Comparison of ENCODE assay signal across 20 mouse cellular contexts in genomic region chr2:132129247-132129646, GRCm38 (mm10).
"Had no signal": no experiment of that assay in that cellular context is flagged by ENCODE, and none has a peak within 500 bp of the region (broad histone marks: within the 10 kb centered on the region; RNA-seq: fewer than 3 reads in every experiment).

No protein-coding gene starts in this region.

- DNase-seq: cerebellum, adult 9-10 months; cerebellum, adult 9-11 months; cerebellum, postnatal 10 days; cerebellum, postnatal 14 days; cerebellum, postnatal 25 days; cerebellum, postnatal 36 days; embryo, embryonic 11 days; forebrain, postnatal 0 days; gastrocnemius, adult 2 months; gastrocnemius, postnatal 10 days; gastrocnemius, postnatal 14 days; gastrocnemius, postnatal 25 days; gastrocnemius, postnatal 36 days; heart, adult 11 months; heart, adult 18-20 months; heart, adult 2 months had no signal

- ATAC-seq: forebrain, embryonic 13.5 days; forebrain, embryonic 14.5 days; forebrain, embryonic 15.5 days; forebrain, embryonic 16.5 days; forebrain, postnatal 0 days had no signal
